Mouse (Mus musculus) myocyte (in vitro differentiated cells): ENCODE measurements around the gene Ggact. TPM values are rescaled to one million over a fixed set of nuclear protein-coding genes. Genes with fewer than 3 reads are reported as not detected.

Source experiments
- H3K27me3 ChIP-seq: one replicate; pipeline ENCODE4 v1.6.1; 2011; ENCODE audit not compliant: control insufficient read depth, insufficient read depth, insufficient read length
- H3K36me3 ChIP-seq: one replicate; pipeline ENCODE4 v1.6.1; 2011; ENCODE audit not compliant: control insufficient read depth, insufficient read depth
- H3K4me2 ChIP-seq: one replicate; pipeline ENCODE4 v1.6.1; 2011; ENCODE audit warnings: low read depth, control low read depth
- H3K4me3 ChIP-seq: one replicate; pipeline ENCODE4 v1.5.1; 2011; ENCODE audit warnings: mild to moderate bottlenecking, control low read depth, moderate library complexity
- H3K79me2 ChIP-seq: one replicate; pipeline ENCODE4 v1.6.1; 2011; ENCODE audit not compliant: control insufficient read depth, insufficient read depth
- H3ac ChIP-seq: one replicate; pipeline ENCODE4 v1.6.1; 2011; ENCODE audit not compliant: control insufficient read depth, insufficient read length
- CEBPB ChIP-seq: IDR thresholded peaks from 2 replicates; pipeline ENCODE4 v1.6.1; 2011; ENCODE audit warnings: mild to moderate bottlenecking, moderate library complexity; ENCODE audit not compliant: poor library complexity, insufficient read depth, severe bottlenecking
- E2F4 ChIP-seq: IDR thresholded peaks from one replicate; pipeline ENCODE4 v1.6.1; 2011; ENCODE audit warnings: mild to moderate bottlenecking, control low read depth, moderate library complexity; ENCODE audit not compliant: insufficient read depth
- MAX ChIP-seq: IDR thresholded peaks from one replicate; pipeline ENCODE4 v1.6.1; 2011; ENCODE audit warnings: low read depth, mild to moderate bottlenecking, control low read depth
- MYOD1 ChIP-seq, 3 experiments: IDR thresholded peaks; one replicate each; pipeline ENCODE4 v1.6.1; 2011; ENCODE audit warnings: control low read depth in 2 of 3, low read depth in 2 of 3, mild to moderate bottlenecking in 2 of 3, moderate library complexity in 1 of 3; ENCODE audit not compliant: insufficient read length in 2 of 3, control insufficient read depth in 1 of 3
- MYOG ChIP-seq, 3 experiments: IDR thresholded peaks; one replicate each; pipeline ENCODE4 v1.6.1; 2011; ENCODE audit warnings: control low read depth in 2 of 3, low read depth in 2 of 3, mild to moderate bottlenecking in 2 of 3; ENCODE audit not compliant: insufficient read length in 2 of 3, control insufficient read depth in 1 of 3, insufficient read depth in 1 of 3
- POLR2A ChIP-seq: IDR thresholded peaks from one replicate; pipeline ENCODE4 v1.6.1; 2011; ENCODE audit warnings: low read depth, mild to moderate bottlenecking, control low read depth, moderate library complexity; ENCODE audit not compliant: insufficient read length
- POLR2AphosphoS2 ChIP-seq: IDR thresholded peaks from one replicate; pipeline ENCODE4 v1.6.1; 2011; ENCODE audit warnings: low read depth, control low read depth; ENCODE audit not compliant: insufficient read length
- REST ChIP-seq: IDR thresholded peaks from one replicate; pipeline ENCODE4 v1.6.1; 2011; ENCODE audit warnings: mild to moderate bottlenecking, control low read depth, moderate library complexity; ENCODE audit not compliant: insufficient read depth, insufficient read length
- SRF ChIP-seq: IDR thresholded peaks from one replicate; pipeline ENCODE4 v1.6.1; 2011; ENCODE audit warnings: low read depth; ENCODE audit not compliant: control insufficient read depth, insufficient read length
- TCF12 ChIP-seq: IDR thresholded peaks from one replicate; pipeline ENCODE4 v1.6.1; 2011; ENCODE audit warnings: mild to moderate bottlenecking, control low read depth; ENCODE audit not compliant: poor library complexity, insufficient read depth, severe bottlenecking
- TCF3 ChIP-seq: IDR thresholded peaks from one replicate; pipeline ENCODE4 v1.6.1; 2011; ENCODE audit warnings: low read depth, control low read depth; ENCODE audit not compliant: insufficient read length
- USF1 ChIP-seq: IDR thresholded peaks from one replicate; pipeline ENCODE4 v1.6.1; 2011; ENCODE audit warnings: low read depth, mild to moderate bottlenecking, control low read depth, moderate library complexity
- polyA plus RNA-seq: library from polyadenylated mRNA; unstranded; fragments of >200 nt; fragmentation: generic; extraction: Trizol; gene quantifications from one replicate; pipeline ENCODE4 v1.2.1, GENCODE M21; 2012; ENCODE audit warnings: missing spikeins

Gene Ggact
- polyA plus RNA-seq, 1 experiment = 17.0 TPM

GRCm38 (mm10) chr14:122877787-122878186, 35.8 kb downstream of the Ggact start:
- TF ChIP-seq TCF12 (no peak), MYOD1 (IDR thresholded peaks at IDR 0.05; ENCODE audit: control insufficient read depth in 1 of 3, insufficient read length in 2 of 3, low read depth in 2 of 3) (no peak), TCF3 (no peak), MAX (no peak), SRF (no peak), POLR2AphosphoS2 (no peak), REST (no peak), POLR2A (no peak), E2F4 (no peak), USF1 (no peak), CEBPB (no peak), MYOG (IDR thresholded peaks at IDR 0.05; ENCODE audit: control insufficient read depth in 1 of 3, insufficient read depth in 1 of 3, insufficient read length in 2 of 3, low read depth in 2 of 3) (no peak)
- Histone ChIP-seq H3K36me3 (no peaks in the 10 kb centered on the region), H3K4me2 (no peak overlapping the region), H3ac (no peak overlapping the region), H3K79me2 (no peaks in the 10 kb centered on the region), H3K4me3 (no peak overlapping the region), H3K27me3 (no peaks in the 10 kb centered on the region)

- Histone ChIP-seq H3K4me3 (no peak overlapping the region), H3K27me3 (no peaks in the 10 kb centered on the region), H3ac (no peak overlapping the region), H3K79me2 (no peaks in the 10 kb centered on the region), H3K4me2 (no peak overlapping the region), H3K36me3 (no peaks in the 10 kb centered on the region)
- no peak for TF ChIP-seq SRF
These were observed 36.8 kb downstream of the Ggact start for GRCm38 (mm10) chr14:122876723-122877122.

DNA sequence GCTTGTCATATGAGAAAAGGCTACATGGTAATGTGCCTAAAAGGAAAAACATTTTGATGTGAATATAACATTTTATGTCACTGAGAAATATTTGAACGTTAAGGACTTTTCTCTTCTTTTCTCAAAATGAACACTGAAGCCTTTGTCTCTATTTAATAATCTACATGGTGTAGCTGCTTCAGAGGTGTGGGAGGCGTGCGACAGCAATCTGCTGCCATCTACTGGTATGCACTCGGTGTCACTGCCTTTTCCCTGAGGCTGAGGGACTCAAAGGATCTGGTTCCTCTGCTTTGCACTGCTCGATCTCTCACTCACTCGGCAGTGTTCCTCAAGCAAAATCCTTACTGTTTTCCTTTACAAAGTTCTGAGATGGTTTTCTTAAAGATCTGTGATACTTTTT, 37.4 kb downstream of the Ggact start:
- Histone ChIP-seq H3ac (no peak overlapping the region), H3K4me2 (no peak overlapping the region), H3K79me2 (no peaks in the 10 kb centered on the region), H3K27me3 (no peaks in the 10 kb centered on the region), H3K4me3 (no peak overlapping the region), H3K36me3 (no peaks in the 10 kb centered on the region)
- TF ChIP-seq REST = no peak
- no peak for TF ChIP-seq CEBPB
- TF ChIP-seq MAX = no peak
- no peak for TF ChIP-seq USF1

- TF ChIP-seq CEBPB (no peak), SRF (no peak), REST (no peak), E2F4 (no peak), MAX (no peak), MYOD1 (IDR thresholded peaks at IDR 0.05; ENCODE audit: control insufficient read depth in 1 of 3, insufficient read length in 2 of 3, low read depth in 2 of 3) (no peak), USF1 (no peak), POLR2A (no peak)
These were observed 37.9 kb downstream of the Ggact start for GRCm38 (mm10) chr14:122875636-122876035.

DNA sequence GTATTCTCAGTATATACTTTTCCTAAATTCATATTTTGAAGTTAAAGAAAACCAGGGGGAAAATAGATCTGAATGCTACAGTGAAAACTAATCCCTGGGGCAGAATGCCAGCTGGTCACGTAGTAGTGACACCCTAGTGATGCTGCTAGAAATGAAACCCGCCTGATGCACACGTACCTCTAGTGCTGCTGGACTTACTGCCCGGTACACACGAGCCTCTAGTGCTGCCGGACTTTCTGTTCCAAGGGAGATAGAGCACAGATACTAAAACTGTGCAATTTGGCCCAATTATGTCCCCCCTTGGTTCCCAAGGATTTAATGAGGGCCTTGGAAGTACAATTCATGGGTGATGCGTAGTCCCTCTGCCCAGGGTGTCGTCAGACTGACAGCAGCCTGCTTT, 38.5 kb downstream of the Ggact start:
- no peak overlapping the region for H3K4me3 ChIP-seq
- H3K36me3 ChIP-seq = no peaks in the 10 kb centered on the region
- no peak overlapping the region for H3K4me2 ChIP-seq

More at GRCm38 (mm10) chr14:122875636-122876035, 37.9 kb downstream of the Ggact start:
- Histone ChIP-seq H3K27me3 (no peaks in the 10 kb centered on the region), H3K4me3 (no peak overlapping the region), H3ac (no peak overlapping the region), H3K4me2 (no peak overlapping the region), H3K79me2 (no peaks in the 10 kb centered on the region), H3K36me3 (no peaks in the 10 kb centered on the region)

More for the DNA sequence above, 38.5 kb downstream of the Ggact start:
- Histone ChIP-seq H3K79me2 (no peaks in the 10 kb centered on the region), H3ac (no peak overlapping the region), H3K27me3 (no peaks in the 10 kb centered on the region)
- TF ChIP-seq TCF3 = no peak
- TF ChIP-seq POLR2AphosphoS2 = no peak
- no peak for TF ChIP-seq REST
- TF ChIP-seq TCF12 = no peak
- TF ChIP-seq SRF = no peak
- no peak for TF ChIP-seq MYOG (IDR thresholded peaks at IDR 0.05; ENCODE audit: control insufficient read depth in 1 of 3, insufficient read depth in 1 of 3, insufficient read length in 2 of 3, low read depth in 2 of 3)
- no peak for TF ChIP-seq E2F4
- no peak for TF ChIP-seq USF1
- no peak for TF ChIP-seq MYOD1 (IDR thresholded peaks at IDR 0.05; ENCODE audit: control insufficient read depth in 1 of 3, insufficient read length in 2 of 3, low read depth in 2 of 3)
- TF ChIP-seq CEBPB = no peak
- no peak for TF ChIP-seq MAX
- TF ChIP-seq POLR2A = no peak
